Mouse (Mus musculus) MEL (cell line): ENCODE results near the gene Ust. TPM values are rescaled to one million over a fixed set of nuclear protein-coding genes. Genes with fewer than 3 reads are reported as not detected.

Source experiments
- DNase-seq: peaks from one replicate; pipeline ENCODE4 v3.0.0; 2011; ENCODE audit warnings: low read depth, low spot score
- H3K27ac ChIP-seq: 2 replicates; pipeline ENCODE4 v1.5.1; 2012; ENCODE audit warnings: low read depth, mild to moderate bottlenecking, control low read depth, low read length, moderate library complexity; ENCODE audit not compliant: control insufficient read depth
- H3K27me3 ChIP-seq, 2 experiments: fragments of 150-350 bp in 1 of 2; sonication (generic) in 1 of 2; 2 replicates each; pipeline ENCODE4 v1.6.1; 2012; ENCODE audit warnings: low read length in 2 of 2, mild to moderate bottlenecking in 2 of 2, improper control_type of control experiment in 1 of 2, moderate library complexity in 1 of 2; ENCODE audit not compliant: insufficient read depth in 2 of 2, control insufficient read depth in 1 of 2
- H3K36me3 ChIP-seq, 2 experiments: 2 replicates each; pipeline ENCODE4 v1.6.1; 2012 to 2014; ENCODE audit warnings: low read length in 2 of 2, improper control_type of control experiment in 1 of 2, inconsistent platforms in 1 of 2, mild to moderate bottlenecking in 1 of 2; ENCODE audit not compliant: insufficient read depth in 2 of 2, control insufficient read depth in 1 of 2
- H3K4me1 ChIP-seq, 2 experiments: fragments of 150-350 bp in 1 of 2; sonication (generic) in 1 of 2; 2 replicates each; pipeline ENCODE4 v1.6.1; 2012; ENCODE audit warnings: low read length in 2 of 2, improper control_type of control experiment in 1 of 2, mild to moderate bottlenecking in 1 of 2; ENCODE audit not compliant: insufficient read depth in 2 of 2, control insufficient read depth in 1 of 2
- H3K4me3 ChIP-seq, 2 experiments: fragments of 150-350 bp in 1 of 2; sonication (generic) in 1 of 2; 2 replicates each; pipeline ENCODE4 v1.5.1; 2012; ENCODE audit warnings: low read depth in 2 of 2, low read length in 2 of 2, mild to moderate bottlenecking in 2 of 2, moderate library complexity in 2 of 2, control low read depth in 1 of 2, improper control_type of control experiment in 1 of 2; ENCODE audit not compliant: control insufficient read depth in 1 of 2, insufficient read depth in 1 of 2
- H3K79me2 ChIP-seq: 2 replicates; pipeline ENCODE4 v1.6.1; 2012; ENCODE audit warnings: mild to moderate bottlenecking, low read length, moderate library complexity; ENCODE audit not compliant: control insufficient read depth, poor library complexity, insufficient read depth
- H3K9ac ChIP-seq: 2 replicates; pipeline ENCODE4 v1.6.1; 2012; ENCODE audit warnings: low read depth, mild to moderate bottlenecking, control low read depth, low read length, moderate library complexity; ENCODE audit not compliant: control insufficient read depth, poor library complexity, severe bottlenecking
- H3K9me3 ChIP-seq: fragments of 150-350 bp; sonication (generic); replicated peaks from 2 replicates; pipeline ENCODE4 v1.6.1; 2012; ENCODE audit warnings: mild to moderate bottlenecking, low read length, improper control_type of control experiment, moderate library complexity; ENCODE audit not compliant: insufficient read depth
- CHD1 ChIP-seq: IDR thresholded peaks from 2 replicates; pipeline ENCODE4 v1.6.1; 2012; ENCODE audit warnings: low read depth, mild to moderate bottlenecking, inconsistent platforms, low read length, improper control_type of control experiment
- CTCF ChIP-seq, 3 experiments: IDR thresholded peaks in 2 of 3; conservative IDR thresholded peaks in 1 of 3; 2 replicates each; pipeline ENCODE4 v1.5.1; 2011 to 2012; ENCODE audit warnings: low read length in 3 of 3, low read depth in 2 of 3, mild to moderate bottlenecking in 2 of 3, improper control_type of control experiment in 1 of 3, inconsistent platforms in 1 of 3, mixed read lengths in 1 of 3, moderate library complexity in 1 of 3; ENCODE audit not compliant: control insufficient read depth in 1 of 3, insufficient read depth in 1 of 3, poor library complexity in 1 of 3, severe bottlenecking in 1 of 3
- E2F4 ChIP-seq: IDR thresholded peaks from 2 replicates; pipeline ENCODE4 v1.6.1; 2011; ENCODE audit warnings: low read depth, low read length, improper control_type of control experiment, borderline replicate concordance
- EP300 ChIP-seq, 2 experiments: IDR thresholded peaks; 2 replicates each; pipeline ENCODE4 v1.6.1; 2011; ENCODE audit warnings: improper control_type of control experiment in 2 of 2, low read length in 2 of 2, low read depth in 1 of 2, mild to moderate bottlenecking in 1 of 2
- ETS1 ChIP-seq: IDR thresholded peaks from 2 replicates; pipeline ENCODE4 v1.6.1; 2012; ENCODE audit warnings: low read depth, mild to moderate bottlenecking, inconsistent platforms, low read length, improper control_type of control experiment, moderate library complexity
- GABPA ChIP-seq: IDR thresholded peaks from 2 replicates; pipeline ENCODE4 v1.6.1; 2012; ENCODE audit warnings: low read depth, mild to moderate bottlenecking, inconsistent platforms, low read length, improper control_type of control experiment, moderate library complexity
- GATA1 ChIP-seq: IDR thresholded peaks from 2 replicates; pipeline ENCODE4 v1.6.1; 2011; ENCODE audit warnings: low read depth, low read length, improper control_type of control experiment
- JUND ChIP-seq: IDR thresholded peaks from 2 replicates; pipeline ENCODE4 v1.6.1; 2011; ENCODE audit warnings: low read depth, mild to moderate bottlenecking, improper control_type of control experiment, low read length
- KAT2A ChIP-seq: conservative IDR thresholded peaks from 2 replicates; pipeline ENCODE4 v1.6.1; 2012; ENCODE audit warnings: low read depth, low read length, improper control_type of control experiment, inconsistent platforms
- MAX ChIP-seq: IDR thresholded peaks from 2 replicates; pipeline ENCODE4 v1.6.1; 2011; ENCODE audit warnings: low read length, improper control_type of control experiment
- MAZ ChIP-seq: IDR thresholded peaks from 2 replicates; pipeline ENCODE4 v1.6.1; 2012; ENCODE audit warnings: low read depth, mild to moderate bottlenecking, inconsistent platforms, low read length, improper control_type of control experiment
- MEF2A ChIP-seq: IDR thresholded peaks from 2 replicates; pipeline ENCODE4 v1.6.1; 2014; ENCODE audit warnings: low read depth, mild to moderate bottlenecking, inconsistent platforms, low read length, improper control_type of control experiment; ENCODE audit not compliant: poor library complexity, insufficient replicate concordance, severe bottlenecking; ENCODE audit errors: extremely low read depth
- MXI1 ChIP-seq: IDR thresholded peaks from 2 replicates; pipeline ENCODE4 v1.6.1; 2011; ENCODE audit warnings: mild to moderate bottlenecking, low read depth, low read length, improper control_type of control experiment
- MYB ChIP-seq: IDR thresholded peaks from 2 replicates; pipeline ENCODE4 v1.6.1; 2011; ENCODE audit warnings: mild to moderate bottlenecking, low read depth, low read length, improper control_type of control experiment
- MYC ChIP-seq: IDR thresholded peaks from 2 replicates; pipeline ENCODE4 v1.6.1; 2011; ENCODE audit warnings: low read depth, mild to moderate bottlenecking, low read length, improper control_type of control experiment, moderate library complexity
- NELFE ChIP-seq: IDR thresholded peaks from 2 replicates; pipeline ENCODE4 v1.6.1; 2011; ENCODE audit warnings: low read depth, low read length, improper control_type of control experiment
- NRF1 ChIP-seq: IDR thresholded peaks from 2 replicates; pipeline ENCODE4 v1.6.1; 2014; ENCODE audit warnings: low read depth, mild to moderate bottlenecking, inconsistent platforms, low read length, improper control_type of control experiment, moderate library complexity; ENCODE audit not compliant: poor library complexity, insufficient read depth, severe bottlenecking
- POLR2AphosphoS5 ChIP-seq: IDR thresholded peaks from 2 replicates; pipeline ENCODE4 v1.6.1; 2012; ENCODE audit warnings: low read depth, borderline replicate concordance, mild to moderate bottlenecking, inconsistent platforms, low read length, moderate library complexity, mixed read lengths
- RAD21 ChIP-seq: IDR thresholded peaks from 2 replicates; pipeline ENCODE4 v1.6.1; 2011; ENCODE audit warnings: mild to moderate bottlenecking, low read depth, low read length, improper control_type of control experiment
- RCOR1 ChIP-seq: IDR thresholded peaks from 2 replicates; pipeline ENCODE4 v1.6.1; 2012; ENCODE audit warnings: low read depth, mild to moderate bottlenecking, inconsistent platforms, low read length, improper control_type of control experiment
- TAL1 ChIP-seq: IDR thresholded peaks from 2 replicates; pipeline ENCODE4 v1.6.1; 2012; ENCODE audit warnings: mild to moderate bottlenecking, inconsistent platforms, low read length, moderate library complexity, mixed read lengths
- TCF12 ChIP-seq: IDR thresholded peaks from 2 replicates; pipeline ENCODE4 v1.6.1; 2014; ENCODE audit warnings: low read depth, mild to moderate bottlenecking, inconsistent platforms, low read length, improper control_type of control experiment, moderate library complexity
- UBTF ChIP-seq: IDR thresholded peaks from 2 replicates; pipeline ENCODE4 v1.6.1; 2012; ENCODE audit warnings: low read depth, mild to moderate bottlenecking, inconsistent platforms, low read length, improper control_type of control experiment, moderate library complexity, borderline replicate concordance; ENCODE audit not compliant: insufficient read depth
- USF1 ChIP-seq: IDR thresholded peaks from 2 replicates; pipeline ENCODE4 v1.6.1; 2014; ENCODE audit warnings: low read depth, mild to moderate bottlenecking, inconsistent platforms, low read length, improper control_type of control experiment, moderate library complexity
- ZC3H11A ChIP-seq: IDR thresholded peaks from 2 replicates; pipeline ENCODE4 v1.6.1; 2012; ENCODE audit warnings: low read depth, mild to moderate bottlenecking, inconsistent platforms, low read length, improper control_type of control experiment
- ZKSCAN1 ChIP-seq: IDR thresholded peaks from 2 replicates; pipeline ENCODE4 v1.6.1; 2012; ENCODE audit warnings: low read depth, mild to moderate bottlenecking, inconsistent platforms, low read length, improper control_type of control experiment, moderate library complexity
- ZNF384 ChIP-seq: IDR thresholded peaks from 2 replicates; pipeline ENCODE4 v1.6.1; 2012; ENCODE audit warnings: low read depth, mild to moderate bottlenecking, inconsistent platforms, low read length, improper control_type of control experiment
- polyA plus RNA-seq, 2 experiments: library from polyadenylated mRNA; stranded (reverse) in 1 of 2; unstranded in 1 of 2; fragments of >175 nt in 1 of 2; fragments of >200 nt in 1 of 2; gene quantifications; 2 replicates each; pipeline versions ENCODE4 v1.2.1 to v1.2.4; 2012; ENCODE audit warnings: low replicate concordance in 2 of 2, low read depth in 1 of 2; ENCODE audit not compliant: insufficient read length in 2 of 2, insufficient read depth in 1 of 2, missing spikeins in 1 of 2
- total RNA-seq: library from RNA; depleted of rRNA; stranded (reverse); fragments of 300-350 nt; gene quantifications from 2 replicates; pipeline ENCODE4 v1.2.3, GENCODE M21; 2012

Gene Ust
- total and polyA plus RNA-seq, 3 experiments: not detected

- TF ChIP-seq ZC3H11A: no peak
Observed at GRCm38 (mm10) chr10:8336601-8337000, 182.0 kb downstream of the Ust start (continued).

GRCm38 (mm10) chr10:8330958-8331357 lies 187.7 kb downstream of the Ust start:
- no peaks in the 10 kb centered on the region for H3K4me1 ChIP-seq
- H3K27me3 ChIP-seq: no peaks in the 10 kb centered on the region
- no peak overlapping the region for H3K4me3 ChIP-seq
- no peaks in the 10 kb centered on the region for H3K79me2 ChIP-seq
- no peak overlapping the region for H3K27ac ChIP-seq
- no peaks in the 10 kb centered on the region for H3K36me3 ChIP-seq
- DNase-seq: no peak
- no peak overlapping the region for H3K9ac ChIP-seq
- TF ChIP-seq CTCF (IDR thresholded peaks at IDR 0.05 in 2 of 3, conservative IDR thresholded peaks at IDR 0.05 in 1 of 3; ENCODE audit: control insufficient read depth in 1 of 3, insufficient read depth in 1 of 3, low read depth in 2 of 3, low read length in 3 of 3, poor library complexity in 1 of 3, severe bottlenecking in 1 of 3): no peak
- TF ChIP-seq JUND: no peak
- TF ChIP-seq RAD21: no peak
- no peak for TF ChIP-seq EP300 (IDR thresholded peaks at IDR 0.05; ENCODE audit: low read depth in 1 of 2, low read length in 2 of 2)
- TF ChIP-seq GATA1: no peak
- TF ChIP-seq GABPA: no peak
- no peak for TF ChIP-seq UBTF
- no peak for TF ChIP-seq ZNF384
- no peak for TF ChIP-seq CHD1
- TF ChIP-seq ETS1: no peak
- TF ChIP-seq TCF12: no peak
- no peak for TF ChIP-seq E2F4
- no peak for TF ChIP-seq RCOR1
- TF ChIP-seq USF1: no peak
- no peak for TF ChIP-seq KAT2A
- no peak for TF ChIP-seq NELFE
- no peak for TF ChIP-seq ZKSCAN1
- TF ChIP-seq NRF1: no peak
- TF ChIP-seq MAZ: no peak
- H3K9me3 ChIP-seq: no peaks in the 10 kb centered on the region

GRCm38 (mm10) chr10:8330006-8330405 lies 188.6 kb downstream of the Ust start:
- TF ChIP-seq MYB (no peak), NELFE (no peak), UBTF (no peak), USF1 (no peak), MYC (no peak), MXI1 (no peak), POLR2AphosphoS5 (no peak), KAT2A (no peak), E2F4 (no peak), MEF2A (no peak), MAX (no peak), TAL1 (no peak), ZNF384 (no peak), MAZ (no peak), RCOR1 (no peak), ZKSCAN1 (no peak), CHD1 (no peak)
- TF ChIP-seq, all 39 proteins: peak for 0
- no peaks in the 10 kb centered on the region for H3K27me3 ChIP-seq
- H3K79me2 ChIP-seq: no peaks in the 10 kb centered on the region
- H3K36me3 ChIP-seq: no peaks in the 10 kb centered on the region
- H3K9me3 ChIP-seq: no peaks in the 10 kb centered on the region
- no peak overlapping the region for H3K9ac ChIP-seq
- no peaks in the 10 kb centered on the region for H3K4me1 ChIP-seq
- no peak for DNase-seq
- no peak overlapping the region for H3K4me3 ChIP-seq
- no peak overlapping the region for H3K27ac ChIP-seq
